Mouse (Mus musculus) hindbrain, embryonic 15.5 days (tissue): ENCODE results near the gene Klhl30. TPM values are rescaled to one million over a fixed set of nuclear protein-coding genes. Genes with fewer than 3 reads are reported as not detected.
A peak's percentile ranks its signal among the peaks of the same experiment; 100 is the strongest.

Experiments
- ATAC-seq: fragments of 200-750 bp; cut with Nextera tagmentation; 2 replicates; pipeline ENCODE4 v1.8.0; 2017; ENCODE audit warnings: low read depth, moderate number of reproducible peaks, moderate TSS enrichment; ENCODE audit not compliant: low FRiP score
- H3K27ac ChIP-seq: fragments of 300-500 bp; sonication (generic); replicated peaks from 2 replicates; pipeline ENCODE4 v1.5.1; 2015; ENCODE audit warnings: mild to moderate bottlenecking, inconsistent platforms
- H3K27me3 ChIP-seq: fragments of 300-500 bp; sonication (generic); 2 replicates; pipeline ENCODE4 v1.6.1; 2015; ENCODE audit warnings: control low read depth, inconsistent platforms
- H3K36me3 ChIP-seq: fragments of 300-500 bp; sonication (generic); 2 replicates; pipeline ENCODE4 v1.6.1; 2015; ENCODE audit warnings: control low read depth, inconsistent platforms
- H3K4me1 ChIP-seq: fragments of 300-500 bp; sonication (generic); replicated peaks from 2 replicates; pipeline ENCODE4 v1.6.1; 2015; ENCODE audit warnings: control low read depth, inconsistent platforms
- H3K4me2 ChIP-seq: fragments of 300-500 bp; sonication (generic); 2 replicates; pipeline ENCODE4 v1.6.1; 2015; ENCODE audit warnings: moderate library complexity, mild to moderate bottlenecking, inconsistent platforms
- H3K4me3 ChIP-seq: fragments of 300-500 bp; sonication (generic); 2 replicates; pipeline ENCODE4 v1.5.1; 2015; ENCODE audit warnings: mild to moderate bottlenecking, inconsistent platforms
- H3K9ac ChIP-seq: fragments of 300-500 bp; sonication (generic); 2 replicates; pipeline ENCODE4 v1.6.1; 2015; ENCODE audit warnings: inconsistent platforms
- H3K9me3 ChIP-seq: fragments of 300-500 bp; sonication (generic); 2 replicates; pipeline ENCODE4 v1.6.1; 2016; ENCODE audit warnings: control low read depth, inconsistent platforms
- WGBS: fragments of 180-500 bp; shearing (Covaris S2); methylation state at CpG from one replicate; pipeline ENCODE4 v1.1.7; 2015; 5-methylcytosine and 5-hydroxymethylcytosine counted together
- polyA plus RNA-seq: library from polyadenylated mRNA; unstranded; fragments of >200 nt; fragmentation: Nextera tagmentation; extraction: Ambion mirVana; gene quantifications from 2 replicates; pipeline ENCODE4 v1.2.1, GENCODE M21; 2015

Gene Klhl30
- polyA plus RNA-seq, 1 experiment from 2014 or later = 0.09 TPM

DNA sequence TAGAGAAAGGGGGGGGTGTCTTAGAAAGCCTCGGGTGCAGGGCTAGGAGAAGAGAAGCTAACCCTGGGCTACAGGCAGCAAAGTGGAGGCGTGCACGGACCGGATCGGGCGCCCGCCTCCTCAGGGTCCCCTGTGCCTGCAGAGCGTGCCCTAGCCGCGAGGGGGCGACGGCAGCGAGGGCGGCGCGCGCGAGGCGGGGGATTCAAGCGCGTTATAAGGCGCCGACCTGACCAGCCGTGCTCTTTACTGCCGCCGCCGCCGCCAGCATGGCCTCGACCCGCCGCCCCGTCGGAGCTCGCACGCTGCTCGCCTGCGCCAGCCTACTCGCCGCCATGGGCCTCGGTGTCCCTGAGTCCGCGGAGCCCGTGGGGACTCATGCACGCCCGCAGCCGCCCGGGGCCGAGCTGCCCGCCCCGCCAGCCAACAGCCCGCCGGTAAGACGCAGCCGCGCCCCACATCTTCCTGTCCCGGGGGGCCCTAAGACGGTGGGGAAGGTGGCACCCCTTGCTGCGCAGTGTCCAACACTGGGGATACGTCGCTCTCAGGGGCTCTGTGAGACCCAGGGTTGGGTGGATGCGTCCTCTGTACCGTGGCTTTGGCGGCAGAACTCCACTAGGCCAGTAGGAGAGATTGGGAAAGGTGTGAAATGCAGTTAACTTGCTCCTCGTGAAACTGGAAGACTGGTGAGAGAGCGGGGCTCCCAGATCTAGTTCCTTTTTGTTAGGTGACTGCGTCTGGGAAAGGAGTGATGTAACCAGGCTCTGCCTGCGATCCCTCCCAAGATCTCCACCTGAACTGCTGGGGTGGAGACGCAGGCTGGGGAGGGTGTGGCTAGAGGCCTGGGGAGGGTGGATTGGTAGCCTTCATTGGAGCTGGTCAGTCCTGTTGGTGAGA is 15.6 kb downstream of the Klhl30 start, which contains the start of gene Erfe:
TSS of gene Erfe (plus strand) at position 216 of the 894 bp plus-strand sequence.
- WGBS = under 1% methylated on average over 61 of the region's 68 CpGs
- Histone ChIP-seq H3K4me3 (peak within 1 kb of the TSS; percentile 37), H3K4me2 (peak within 1 kb of the TSS; percentile 80)

GRCm38 (mm10) chr1:91367295-91367694 is 16.5 kb downstream of the Klhl30 start:
- H3K27ac ChIP-seq = no peak overlapping the region
- H3K27me3 ChIP-seq = peaks cover 15% of the 10 kb centered on the region
- ATAC-seq = no peak
- 99% methylated on average over 3 of the region's 3 CpGs for WGBS
- H3K4me3 ChIP-seq = no peak overlapping the region
- peaks cover 11% of the 10 kb centered on the region for H3K36me3 ChIP-seq
- no peaks in the 10 kb centered on the region for H3K9me3 ChIP-seq
- peaks cover 8% of the 10 kb centered on the region for H3K4me1 ChIP-seq
- no peak overlapping the region for H3K4me2 ChIP-seq
- no peak overlapping the region for H3K9ac ChIP-seq

More for the DNA sequence above, 15.6 kb downstream of the Klhl30 start, which contains the start of gene Erfe:
- peaks cover 8% of the 10 kb centered on the region for H3K4me1 ChIP-seq
- no peaks in the 10 kb centered on the region for H3K9me3 ChIP-seq
- H3K9ac ChIP-seq = peak within 1 kb of the TSS; percentile 35; the same call in 1 of the 2 replicates
- ATAC-seq = peak; percentile 25; the same call in 1 of the 2 replicates
- peaks cover 15% of the 10 kb centered on the region for H3K27me3 ChIP-seq
- no peak within 1 kb of the TSS for H3K27ac ChIP-seq
- H3K36me3 ChIP-seq = peaks cover 3% of the 10 kb centered on the region; the same call in 1 of the 2 replicates

- peaks cover 8% of the 10 kb centered on the region for H3K4me1 ChIP-seq
- H3K9me3 ChIP-seq = no peaks in the 10 kb centered on the region
- H3K27ac ChIP-seq = no peak overlapping the region
- H3K4me2 ChIP-seq = no peak overlapping the region
- no peak for ATAC-seq
- 74% methylated on average over 4 of the region's 4 CpGs for WGBS
- H3K27me3 ChIP-seq = peaks cover 15% of the 10 kb centered on the region
- no peak overlapping the region for H3K9ac ChIP-seq
- peaks cover 30% of the 10 kb centered on the region for H3K36me3 ChIP-seq
- no peak overlapping the region for H3K4me3 ChIP-seq
These were observed 18.6 kb downstream of the Klhl30 start for GRCm38 (mm10) chr1:91369408-91369807.

- 84% methylated on average over 23 of the region's 23 CpGs for WGBS
- peaks cover 8% of the 10 kb centered on the region for H3K4me1 ChIP-seq
- no peak overlapping the region for H3K9ac ChIP-seq
- no peak overlapping the region for H3K4me2 ChIP-seq
- H3K36me3 ChIP-seq = peaks cover 35% of the 10 kb centered on the region
- no peak overlapping the region for H3K4me3 ChIP-seq
- H3K27me3 ChIP-seq = peaks cover 15% of the 10 kb centered on the region
- no peak for ATAC-seq
- H3K27ac ChIP-seq = no peak overlapping the region
- no peaks in the 10 kb centered on the region for H3K9me3 ChIP-seq
These were observed 19.2 kb downstream of the Klhl30 start for GRCm38 (mm10) chr1:91370055-91370454.

GRCm38 (mm10) chr1:91373414-91373835 is 22.6 kb downstream of the Klhl30 start:
- H3K9me3 ChIP-seq = no peaks in the 10 kb centered on the region
- no peaks in the 10 kb centered on the region for H3K27me3 ChIP-seq
- H3K4me2 ChIP-seq = no peak overlapping the region
- H3K9ac ChIP-seq = no peak overlapping the region
- H3K27ac ChIP-seq = no peak overlapping the region
- peaks cover 69% of the 10 kb centered on the region for H3K36me3 ChIP-seq
- H3K4me3 ChIP-seq = no peak overlapping the region
- no peak for ATAC-seq
- H3K4me1 ChIP-seq = no peaks in the 10 kb centered on the region
- 91% methylated on average over 6 of the region's 6 CpGs for WGBS

DNA sequence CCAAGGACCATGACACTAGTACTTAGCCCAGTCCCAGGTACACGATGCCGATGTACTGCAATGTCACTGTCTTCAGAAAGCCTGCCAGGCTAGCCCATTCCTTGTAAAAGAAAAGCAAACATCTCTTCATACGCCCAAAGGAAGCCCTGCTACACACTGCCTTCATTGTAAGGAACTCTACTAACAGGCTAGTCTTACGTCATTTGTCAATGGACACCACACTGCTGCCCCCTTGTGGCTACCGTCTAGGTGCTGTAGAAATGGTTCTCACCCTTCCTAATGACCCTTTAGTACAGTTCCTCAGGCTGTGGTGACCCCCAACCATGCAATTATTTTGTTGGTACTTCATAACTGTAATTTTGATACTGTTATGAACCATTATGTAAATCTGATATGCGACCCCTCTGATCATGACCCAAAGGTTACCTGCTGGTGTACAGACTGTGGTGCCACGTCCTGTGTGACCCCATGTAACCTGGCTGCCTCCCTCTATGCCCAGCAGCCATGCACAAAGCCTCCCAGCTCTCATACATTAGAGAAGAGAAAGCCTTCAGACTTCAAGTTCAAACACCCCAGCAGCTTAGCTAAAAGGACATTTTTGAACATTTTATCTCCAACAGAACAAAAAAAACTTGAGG is 29.8 kb downstream of the Klhl30 start:
- Histone ChIP-seq H3K4me2 (no peak overlapping the region), H3K9me3 (no peaks in the 10 kb centered on the region), H3K9ac (no peak overlapping the region), H3K27ac (no peak overlapping the region), H3K4me1 (no peaks in the 10 kb centered on the region), H3K27me3 (no peaks in the 10 kb centered on the region), H3K4me3 (no peak overlapping the region), H3K36me3 (peaks cover 93% of the 10 kb centered on the region)
- 55% methylated on average over 7 of the region's 7 CpGs for WGBS
- ATAC-seq = peak; percentile 66

GRCm38 (mm10) chr1:91381091-91381471 is 30.3 kb downstream of the Klhl30 start:
- no peaks in the 10 kb centered on the region for H3K4me1 ChIP-seq
- no peak overlapping the region for H3K27ac ChIP-seq
- H3K4me2 ChIP-seq = no peak overlapping the region
- H3K9ac ChIP-seq = no peak overlapping the region
- H3K36me3 ChIP-seq = peaks cover 90% of the 10 kb centered on the region
- no peak overlapping the region for H3K4me3 ChIP-seq
- no peak for ATAC-seq
- 95% methylated on average over 4 of the region's 4 CpGs for WGBS
- no peaks in the 10 kb centered on the region for H3K9me3 ChIP-seq
- no peaks in the 10 kb centered on the region for H3K27me3 ChIP-seq

- no peaks in the 10 kb centered on the region for H3K9me3 ChIP-seq
- ATAC-seq = no peak
- no peak overlapping the region for H3K4me3 ChIP-seq
- H3K27ac ChIP-seq = no peak overlapping the region
- H3K27me3 ChIP-seq = no peaks in the 10 kb centered on the region
- H3K4me2 ChIP-seq = no peak overlapping the region
- peaks cover 8% of the 10 kb centered on the region; the same call in 1 of the 2 replicates for H3K4me1 ChIP-seq
- WGBS = 96% methylated on average over 5 of the region's 5 CpGs
- peaks cover 60% of the 10 kb centered on the region for H3K36me3 ChIP-seq
- H3K9ac ChIP-seq = no peak overlapping the region
These were observed 39.6 kb downstream of the Klhl30 start for GRCm38 (mm10) chr1:91390369-91390768.

- Histone ChIP-seq H3K27me3 (no peaks in the 10 kb centered on the region), H3K4me3 (peak overlapping the region; percentile 78), H3K9ac (peak overlapping the region; percentile 75), H3K9me3 (no peaks in the 10 kb centered on the region), H3K4me1 (peaks cover 28% of the 10 kb centered on the region), H3K4me2 (peak overlapping the region; percentile 84), H3K36me3 (0 out of 2 replicates have a peak, but pooled peaks cover 12% of the 10 kb centered on the region), H3K27ac (peak overlapping the region; percentile 91)
- WGBS = under 1% methylated on average over 12 of the region's 12 CpGs
- no peak for ATAC-seq
These were observed 47.1 kb downstream of the Klhl30 start for GRCm38 (mm10) chr1:91397927-91398259.

GRCm38 (mm10) chr1:91398260-91399062 is 47.6 kb downstream of the Klhl30 start, which contains the start of gene Ilkap:
Ilkap (minus strand) TSS chr1:91398815.
- Histone ChIP-seq H3K4me3 (peak within 1 kb of the TSS; percentile 78), H3K27ac (peak within 1 kb of the TSS; percentile 91), H3K36me3 (0 out of 2 replicates have a peak, but pooled peaks cover 12% of the 10 kb centered on the region), H3K4me2 (peak within 1 kb of the TSS; percentile 84), H3K9ac (peak within 1 kb of the TSS; percentile 75), H3K4me1 (peaks cover 28% of the 10 kb centered on the region), H3K27me3 (no peaks in the 10 kb centered on the region), H3K9me3 (no peaks in the 10 kb centered on the region)
- WGBS = under 1% methylated on average over 66 of the region's 91 CpGs
- ATAC-seq = peak; percentile 95

- Histone ChIP-seq H3K4me2 (no peak overlapping the region), H3K4me3 (no peak overlapping the region), H3K9ac (no peak overlapping the region), H3K4me1 (no peaks in the 10 kb centered on the region), H3K27ac (no peak overlapping the region), H3K36me3 (no peaks in the 10 kb centered on the region), H3K27me3 (no peaks in the 10 kb centered on the region), H3K9me3 (no peaks in the 10 kb centered on the region)
- no peak for ATAC-seq
- WGBS = 31% methylated on average over 1 of the region's 1 CpGs
These were observed 54.2 kb downstream of the Klhl30 start for GRCm38 (mm10) chr1:91404976-91405375.
